Mouse (Mus musculus) midbrain, embryonic 13.5 days (tissue): Measurements from ENCODE around the gene Serinc3. TPM values are rescaled to one million over a fixed set of nuclear protein-coding genes. Genes with fewer than 3 reads are reported as not detected.

ENCODE experiments used
- ATAC-seq: fragments of 200-750 bp; cut with Nextera tagmentation; 2 replicates; pipeline ENCODE4 v1.8.0; 2017; ENCODE audit warnings: mild to moderate bottlenecking, moderate TSS enrichment, moderate library complexity
- H3K27ac ChIP-seq: fragments of 300-500 bp; sonication (generic); 2 replicates; pipeline ENCODE4 v1.5.1; 2015; ENCODE audit warnings: inconsistent platforms, mild to moderate bottlenecking, moderate library complexity
- H3K27me3 ChIP-seq: fragments of 300-500 bp; sonication (generic); 2 replicates; pipeline ENCODE4 v1.6.1; 2015; ENCODE audit warnings: mild to moderate bottlenecking, inconsistent platforms
- H3K36me3 ChIP-seq: fragments of 300-500 bp; sonication (generic); 2 replicates; pipeline ENCODE4 v1.6.1; 2015; ENCODE audit warnings: mild to moderate bottlenecking, inconsistent platforms
- H3K4me1 ChIP-seq: fragments of 300-500 bp; sonication (generic); replicated peaks from 2 replicates; pipeline ENCODE4 v1.6.1; 2015; ENCODE audit warnings: inconsistent platforms
- H3K4me2 ChIP-seq: fragments of 300-500 bp; sonication (generic); replicated peaks from 2 replicates; pipeline ENCODE4 v1.6.1; 2015; ENCODE audit warnings: moderate library complexity, mild to moderate bottlenecking, inconsistent platforms
- H3K4me3 ChIP-seq: fragments of 300-500 bp; sonication (generic); replicated peaks from 2 replicates; pipeline ENCODE4 v1.5.1; 2015; ENCODE audit warnings: mild to moderate bottlenecking, inconsistent platforms
- H3K9ac ChIP-seq: fragments of 300-500 bp; sonication (generic); replicated peaks from 2 replicates; pipeline ENCODE4 v1.6.1; 2015; ENCODE audit warnings: mild to moderate bottlenecking, inconsistent platforms
- H3K9me3 ChIP-seq: fragments of 300-500 bp; sonication (generic); 2 replicates; pipeline ENCODE4 v1.6.1; 2016; ENCODE audit warnings: mild to moderate bottlenecking, inconsistent platforms
- WGBS: fragments of 180-500 bp; shearing (Covaris S2); methylation state at CpG from one replicate; pipeline ENCODE4 v1.1.7; 2015; 5-methylcytosine and 5-hydroxymethylcytosine counted together
- polyA plus RNA-seq: library from polyadenylated mRNA; unstranded; fragments of >200 nt; fragmentation: Nextera tagmentation; extraction: Ambion mirVana; gene quantifications from 2 replicates; pipeline ENCODE4 v1.2.1, GENCODE M21; 2015

Serinc3 gene
- polyA plus RNA-seq, 1 experiment from 2014 or later = 31.7 TPM

- Histone ChIP-seq H3K4me3 (no peak overlapping the region), H3K4me1 (peaks cover 18% of the 10 kb centered on the region), H3K27me3 (no peaks in the 10 kb centered on the region), H3K9ac (no peak overlapping the region), H3K36me3 (no peaks in the 10 kb centered on the region), H3K4me2 (no peak overlapping the region), H3K27ac (no peak overlapping the region), H3K9me3 (no peaks in the 10 kb centered on the region)
- WGBS = 93% methylated on average over 7 of the region's 7 CpGs
- no peak for ATAC-seq
These were observed 43.9 kb downstream of the Serinc3 start for GRCm38 (mm10) chr2:163601066-163601465.

DNA sequence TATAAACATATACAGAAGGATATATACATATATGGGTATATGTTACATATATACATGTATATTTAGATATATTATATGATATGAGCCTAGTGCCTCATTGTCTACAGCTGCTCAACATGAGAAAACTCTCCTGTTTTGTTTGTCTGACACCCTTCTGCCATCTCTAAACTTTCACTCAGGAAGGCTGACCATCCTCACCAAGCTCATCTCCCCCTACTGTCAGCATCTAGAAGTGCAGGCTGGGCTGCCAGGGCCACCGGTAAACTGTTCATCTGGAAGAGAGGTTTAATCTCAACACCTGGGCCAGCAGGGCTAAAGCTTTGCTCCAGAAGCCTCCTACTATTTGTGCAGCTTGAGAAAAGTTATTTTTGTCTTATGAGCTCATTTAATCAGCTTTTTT is 45.7 kb downstream of the Serinc3 start:
- Histone ChIP-seq H3K27ac (no peak overlapping the region), H3K36me3 (no peaks in the 10 kb centered on the region), H3K4me2 (no peak overlapping the region), H3K9ac (no peak overlapping the region), H3K27me3 (no peaks in the 10 kb centered on the region), H3K4me3 (no peak overlapping the region), H3K4me1 (peaks cover 18% of the 10 kb centered on the region), H3K9me3 (no peaks in the 10 kb centered on the region)
- 3% methylated on average over 1 of the region's 1 CpGs for WGBS
- no peak for ATAC-seq

- Histone ChIP-seq H3K27ac (no peak overlapping the region), H3K4me3 (no peak overlapping the region), H3K4me2 (no peak overlapping the region), H3K36me3 (no peaks in the 10 kb centered on the region), H3K9me3 (no peaks in the 10 kb centered on the region), H3K4me1 (peaks cover 5% of the 10 kb centered on the region), H3K9ac (no peak overlapping the region), H3K27me3 (no peaks in the 10 kb centered on the region)
- WGBS = 57% methylated on average over 4 of the region's 4 CpGs
- no peak for ATAC-seq
These were observed 47.3 kb downstream of the Serinc3 start for GRCm38 (mm10) chr2:163597661-163598060.

DNA sequence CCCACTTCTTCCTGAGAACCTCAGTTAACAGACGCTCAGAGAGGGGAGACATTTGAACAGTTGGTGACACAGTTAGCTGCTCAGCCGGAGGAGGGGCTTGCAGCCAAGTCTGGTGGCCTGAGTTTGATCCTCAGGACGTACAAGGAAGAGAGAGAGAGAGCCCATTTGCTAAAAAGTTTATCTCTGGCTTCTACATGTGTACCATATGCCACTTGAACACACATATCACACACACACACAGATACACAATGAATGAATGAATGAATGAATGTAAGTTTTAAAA is 48.1 kb downstream of the Serinc3 start:
- no peaks in the 10 kb centered on the region for H3K9me3 ChIP-seq
- 65% methylated on average over 3 of the region's 3 CpGs for WGBS

GRCm38 (mm10) chr2:163596057-163596872 is 48.7 kb downstream of the Serinc3 start:
- 85% methylated on average over 13 of the region's 13 CpGs for WGBS

More for the DNA sequence above, 48.1 kb downstream of the Serinc3 start:
- no peak overlapping the region; the same call in 1 of the 2 replicates for H3K27ac ChIP-seq
- H3K4me3 ChIP-seq = no peak overlapping the region
- H3K9ac ChIP-seq = no peak overlapping the region
- no peaks in the 10 kb centered on the region for H3K27me3 ChIP-seq
- no peak overlapping the region for H3K4me2 ChIP-seq
- ATAC-seq = no peak
- H3K4me1 ChIP-seq = peaks cover 4% of the 10 kb centered on the region
- no peaks in the 10 kb centered on the region for H3K36me3 ChIP-seq

GRCm38 (mm10) chr2:163595119-163595518 is 49.8 kb downstream of the Serinc3 start:
- Histone ChIP-seq H3K27ac (no peak overlapping the region), H3K4me1 (no peaks in the 10 kb centered on the region), H3K27me3 (no peaks in the 10 kb centered on the region), H3K36me3 (no peaks in the 10 kb centered on the region), H3K4me2 (no peak overlapping the region), H3K9ac (no peak overlapping the region), H3K9me3 (no peaks in the 10 kb centered on the region), H3K4me3 (no peak overlapping the region)
- WGBS = 20% methylated on average over 2 of the region's 2 CpGs
- no peak for ATAC-seq

More at GRCm38 (mm10) chr2:163596057-163596872, 48.7 kb downstream of the Serinc3 start:
- Histone ChIP-seq H3K9me3 (no peaks in the 10 kb centered on the region), H3K4me3 (no peak overlapping the region), H3K4me1 (no peaks in the 10 kb centered on the region), H3K9ac (no peak overlapping the region), H3K27ac (no peak overlapping the region; the same call in 1 of the 2 replicates), H3K36me3 (no peaks in the 10 kb centered on the region), H3K4me2 (no peak overlapping the region), H3K27me3 (no peaks in the 10 kb centered on the region)
- ATAC-seq = no peak

DNA sequence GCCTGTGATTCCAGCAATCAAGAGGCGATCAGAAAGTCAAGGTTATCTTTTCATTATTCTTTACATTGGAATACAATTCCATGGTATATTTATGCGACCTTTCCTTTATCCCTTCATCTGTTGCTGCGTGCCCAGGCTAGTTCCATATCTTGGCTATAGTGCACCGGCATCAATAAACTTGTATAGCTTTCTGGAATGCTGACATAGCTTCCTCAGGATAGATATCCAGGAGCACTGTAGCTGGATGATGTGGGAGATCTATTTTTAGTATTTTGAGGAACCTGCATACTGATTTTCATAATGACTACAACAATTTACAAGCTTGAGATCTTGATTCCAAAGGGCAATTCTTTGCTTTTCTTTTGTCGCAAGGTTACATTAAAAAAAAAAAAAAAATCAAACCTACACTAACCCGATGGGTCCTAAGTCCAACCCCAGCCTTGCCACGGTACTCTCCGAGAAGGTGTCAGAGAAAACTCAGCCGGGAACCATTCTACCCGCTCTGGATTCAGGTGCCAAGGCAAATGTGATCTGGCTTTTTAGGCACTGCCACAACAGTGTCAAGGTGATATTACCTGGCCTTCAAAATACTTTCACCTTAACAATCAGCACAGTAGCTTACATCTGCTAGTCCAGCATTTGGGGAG is 51.2 kb downstream of the Serinc3 start:
- 89% methylated on average over 10 of the region's 10 CpGs for WGBS
- Histone ChIP-seq H3K4me1 (no peaks in the 10 kb centered on the region), H3K36me3 (no peaks in the 10 kb centered on the region), H3K4me2 (no peak overlapping the region), H3K9me3 (no peaks in the 10 kb centered on the region), H3K9ac (no peak overlapping the region), H3K4me3 (no peak overlapping the region), H3K27ac (no peak overlapping the region), H3K27me3 (no peaks in the 10 kb centered on the region)
- ATAC-seq = no peak

DNA sequence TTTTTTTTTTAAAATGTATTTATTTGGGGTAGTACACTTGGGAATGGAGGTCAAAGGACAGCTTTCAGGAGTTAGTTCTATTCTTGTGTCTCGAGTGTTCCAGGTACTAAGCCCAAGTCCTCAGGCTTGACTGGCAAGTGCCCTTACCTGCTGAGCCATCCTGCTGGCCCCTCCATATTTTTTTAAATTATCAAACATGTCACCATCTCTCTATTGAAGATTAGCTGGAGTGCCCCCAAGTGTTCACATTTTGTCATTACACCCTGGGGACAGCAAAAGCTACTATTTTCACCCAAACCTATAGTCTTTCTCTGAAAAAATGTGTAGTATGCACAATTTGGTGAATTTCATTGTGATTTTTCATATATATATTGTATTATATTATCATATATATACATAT is 52.8 kb downstream of the Serinc3 start:
- no peak for ATAC-seq
- H3K27me3 ChIP-seq = no peaks in the 10 kb centered on the region
- 81% methylated on average over 1 of the region's 1 CpGs for WGBS
- no peak overlapping the region for H3K27ac ChIP-seq
- H3K9ac ChIP-seq = no peak overlapping the region
- H3K9me3 ChIP-seq = no peaks in the 10 kb centered on the region
- H3K36me3 ChIP-seq = no peaks in the 10 kb centered on the region
- no peak overlapping the region for H3K4me2 ChIP-seq
- H3K4me1 ChIP-seq = no peaks in the 10 kb centered on the region
- no peak overlapping the region for H3K4me3 ChIP-seq

- Histone ChIP-seq H3K9ac (no peak overlapping the region), H3K9me3 (no peaks in the 10 kb centered on the region), H3K4me2 (no peak overlapping the region), H3K4me3 (no peak overlapping the region), H3K36me3 (no peaks in the 10 kb centered on the region), H3K27ac (no peak overlapping the region), H3K27me3 (no peaks in the 10 kb centered on the region), H3K4me1 (peaks cover 5% of the 10 kb centered on the region; the same call in 1 of the 2 replicates)
- 82% methylated on average over 5 of the region's 5 CpGs for WGBS
- no peak for ATAC-seq
These were observed 53.9 kb downstream of the Serinc3 start for GRCm38 (mm10) chr2:163590996-163591395.

DNA sequence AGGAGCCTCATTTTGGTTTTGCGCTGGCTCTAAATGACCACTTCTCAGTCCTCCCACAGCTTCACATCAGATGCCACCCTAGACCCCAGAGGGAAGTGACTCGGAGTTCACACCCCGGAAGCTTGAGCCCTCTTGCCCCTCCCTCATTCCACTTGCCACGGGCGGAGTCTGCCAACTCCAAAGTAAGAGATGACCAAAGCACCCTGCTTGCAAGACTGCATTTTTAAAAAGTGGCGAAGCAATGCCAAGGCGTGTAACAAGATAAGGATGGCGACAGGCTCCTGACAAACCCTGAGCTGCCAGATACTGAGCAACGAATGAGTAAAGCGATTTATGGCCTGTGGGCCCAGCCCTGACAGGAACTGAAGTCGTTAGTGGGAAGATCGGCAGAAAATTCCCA is 54.7 kb downstream of the Serinc3 start:
- no peak for ATAC-seq
- Histone ChIP-seq H3K9ac (no peak overlapping the region), H3K4me3 (no peak overlapping the region), H3K36me3 (no peaks in the 10 kb centered on the region), H3K27me3 (no peaks in the 10 kb centered on the region), H3K4me2 (no peak overlapping the region), H3K27ac (no peak overlapping the region), H3K4me1 (peaks cover 5% of the 10 kb centered on the region; the same call in 1 of the 2 replicates), H3K9me3 (no peaks in the 10 kb centered on the region)
- WGBS = 76% methylated on average over 12 of the region's 12 CpGs

- Histone ChIP-seq H3K4me3 (no peak overlapping the region), H3K27ac (no peak overlapping the region), H3K9me3 (no peaks in the 10 kb centered on the region), H3K4me1 (peaks cover 5% of the 10 kb centered on the region; the same call in 1 of the 2 replicates), H3K4me2 (no peak overlapping the region), H3K9ac (no peak overlapping the region), H3K27me3 (no peaks in the 10 kb centered on the region), H3K36me3 (no peaks in the 10 kb centered on the region)
- WGBS = 78% methylated on average over 5 of the region's 5 CpGs
- no peak for ATAC-seq
These were observed 57.4 kb downstream of the Serinc3 start for GRCm38 (mm10) chr2:163587506-163587905.

DNA sequence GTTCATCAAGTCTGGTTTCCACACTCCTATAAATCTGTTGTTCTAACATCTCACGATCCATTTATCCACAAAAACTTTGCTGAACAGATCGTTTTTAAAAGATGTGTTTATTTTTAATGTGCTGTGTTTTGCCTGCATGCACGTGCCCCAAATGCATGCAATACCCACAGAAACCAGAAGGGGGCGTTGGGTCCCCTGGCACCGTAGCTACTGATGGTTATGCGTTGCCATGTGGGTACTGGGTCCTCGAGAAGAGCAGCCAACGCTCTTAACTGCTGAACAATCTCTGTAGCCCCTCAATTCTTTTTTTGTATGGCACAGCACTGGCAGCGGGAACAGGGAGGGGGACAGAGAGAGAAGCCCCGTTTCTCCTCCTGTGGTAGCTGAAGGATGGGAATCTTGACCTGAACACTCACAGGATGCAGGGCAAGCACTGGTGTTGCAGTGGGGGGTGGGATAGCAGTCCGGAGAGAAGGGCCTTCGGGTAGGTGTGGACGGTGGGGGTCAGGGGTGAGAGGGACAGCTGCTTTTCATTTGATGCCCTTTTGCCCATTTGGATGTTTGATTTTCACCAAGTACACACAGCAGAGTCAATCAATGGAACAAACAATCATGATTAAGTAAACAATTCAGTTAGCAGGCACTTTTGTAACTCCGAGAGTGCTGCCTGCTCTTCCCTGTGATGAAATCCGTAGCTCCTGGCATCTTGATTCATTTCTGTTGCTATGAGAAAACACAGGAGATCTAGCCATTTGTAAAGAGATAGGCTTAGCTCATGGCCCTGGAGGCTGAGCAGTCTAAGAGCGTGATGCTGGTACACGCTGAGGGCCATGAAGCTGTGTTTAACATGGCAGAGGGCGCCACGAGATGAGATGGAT is 58.3 kb downstream of the Serinc3 start:
- H3K9me3 ChIP-seq = no peaks in the 10 kb centered on the region
- H3K4me1 ChIP-seq = peaks cover 5% of the 10 kb centered on the region; the same call in 1 of the 2 replicates
- H3K4me2 ChIP-seq = no peak overlapping the region
- ATAC-seq = no peak
- H3K9ac ChIP-seq = no peak overlapping the region
- WGBS = 51% methylated on average over 19 of the region's 19 CpGs
- H3K36me3 ChIP-seq = no peaks in the 10 kb centered on the region
- no peak overlapping the region for H3K27ac ChIP-seq
- no peaks in the 10 kb centered on the region for H3K27me3 ChIP-seq
- H3K4me3 ChIP-seq = no peak overlapping the region
